9 mouse cellular contexts compared by ENCODE assay signal in genomic region chr5:113179843-113180682, GRCm38 (mm10). TPM values are rescaled to one million over a fixed set of nuclear protein-coding genes. Genes with fewer than 3 reads are reported as not detected.
DNase-seq lines count a peak whose midpoint lies in the region; ATAC-seq lines count a peak whose summit lies in the region.
"Had no signal": no experiment of that assay in that cellular context is flagged by ENCODE, and none has a peak within 500 bp of the region (broad histone marks: within the 10 kb centered on the region; RNA-seq: fewer than 3 reads in every experiment).

No protein-coding gene starts in this region.

- H3K9me3 ChIP-seq in forebrain, embryonic 11.5 days (ENCODE audit: control insufficient read depth, low read length): no peaks in the 10 kb centered on the region
- H3K9me3 ChIP-seq in heart, embryonic 15.5 days (replicated peaks): no peaks in the 10 kb centered on the region
- no peaks in the 10 kb centered on the region for H3K9me3 ChIP-seq in liver, embryonic 13.5 days (replicated peaks)
- no peaks in the 10 kb centered on the region for H3K9me3 ChIP-seq in stomach, embryonic 15.5 days

- peak overlapping the region; percentile 13 for H3K27ac ChIP-seq in forebrain, embryonic 11.5 days (ENCODE audit: low read depth, low read length)
- H3K27ac ChIP-seq in heart, embryonic 15.5 days: peak overlapping the region; percentile 81
- H3K27ac ChIP-seq in liver, embryonic 13.5 days: peak overlapping the region; percentile 62; the same call in 1 of the 2 replicates
- peak overlapping the region; percentile 90 for H3K27ac ChIP-seq in stomach, embryonic 15.5 days

- peak overlapping the region; percentile 38 for H3K4me2 ChIP-seq in forebrain, embryonic 11.5 days (ENCODE audit: low read depth, low read length, severe bottlenecking)
- peak overlapping the region; percentile 60 for H3K4me2 ChIP-seq in heart, embryonic 15.5 days
- H3K4me2 ChIP-seq in liver, embryonic 13.5 days: peak overlapping the region; percentile 61
- H3K4me2 ChIP-seq in stomach, embryonic 15.5 days: peak overlapping the region; percentile 52

- peak; percentile 74 for ATAC-seq in forebrain, embryonic 11.5 days (replicated peaks; ENCODE audit: low FRiP score)
- peak; percentile 78 for ATAC-seq in heart, embryonic 15.5 days (replicated peaks; ENCODE audit: insufficient number of reproducible peaks, insufficient read depth, low FRiP score, low read depth)
- peak; percentile 78 for ATAC-seq in liver, embryonic 13.5 days (ENCODE audit: low read depth)
- ATAC-seq in stomach, embryonic 15.5 days (ENCODE audit: insufficient read depth, low FRiP score, low read depth): peak; percentile 56

- 3% methylated on average over 29 of the region's 30 CpGs for WGBS in forebrain, embryonic 11.5 days
- WGBS in heart, embryonic 15.5 days: 1% methylated on average over 29 of the region's 30 CpGs
- 4% methylated on average over 30 of the region's 30 CpGs for WGBS in liver, embryonic 13.5 days (ENCODE audit: insufficient replicate concordance)
- 2% methylated on average over 30 of the region's 30 CpGs for WGBS in stomach, embryonic 15.5 days

- H3K27me3 ChIP-seq in forebrain, embryonic 11.5 days (ENCODE audit: control insufficient read depth, insufficient read depth, low read length): no peaks in the 10 kb centered on the region
- H3K27me3 ChIP-seq in heart, embryonic 15.5 days: no peaks in the 10 kb centered on the region
- no peaks in the 10 kb centered on the region for H3K27me3 ChIP-seq in liver, embryonic 13.5 days
- no peaks in the 10 kb centered on the region for H3K27me3 ChIP-seq in stomach, embryonic 15.5 days (replicated peaks)

- H3K4me1 ChIP-seq in forebrain, embryonic 11.5 days (replicated peaks; ENCODE audit: control insufficient read depth, insufficient read depth, low read length): peaks cover 8% of the 10 kb centered on the region; the same call in 1 of the 2 replicates
- peaks cover 24% of the 10 kb centered on the region for H3K4me1 ChIP-seq in heart, embryonic 15.5 days (replicated peaks)
- H3K4me1 ChIP-seq in liver, embryonic 13.5 days (replicated peaks): peaks cover 26% of the 10 kb centered on the region
- H3K4me1 ChIP-seq in stomach, embryonic 15.5 days: peaks cover 10% of the 10 kb centered on the region; the same call in 1 of the 2 replicates

- H3K36me3 ChIP-seq in forebrain, embryonic 11.5 days (ENCODE audit: control insufficient read depth, insufficient read depth, low read length): no peaks in the 10 kb centered on the region
- H3K36me3 ChIP-seq in heart, embryonic 15.5 days: no peaks in the 10 kb centered on the region
- H3K36me3 ChIP-seq in liver, embryonic 13.5 days: no peaks in the 10 kb centered on the region
- 0 out of 2 replicates have a peak, but pooled peaks cover 6% of the 10 kb centered on the region for H3K36me3 ChIP-seq in stomach, embryonic 15.5 days
- H3K36me3 ChIP-seq: G1E had no signal

- peak overlapping the region; percentile 48 for H3K9ac ChIP-seq in forebrain, embryonic 11.5 days (ENCODE audit: low read length)
- H3K9ac ChIP-seq in heart, embryonic 15.5 days: peak overlapping the region; percentile 47
- peak overlapping the region; percentile 50 for H3K9ac ChIP-seq in liver, embryonic 13.5 days
- no peak overlapping the region for H3K9ac ChIP-seq in stomach, embryonic 15.5 days

- peak overlapping the region; percentile 17; the same call in 1 of the 2 replicates for H3K4me3 ChIP-seq in forebrain, embryonic 11.5 days (ENCODE audit: low read depth, low read length)
- H3K4me3 ChIP-seq in heart, embryonic 15.5 days: peak overlapping the region; percentile 36
- peak overlapping the region; percentile 46 for H3K4me3 ChIP-seq in liver, embryonic 13.5 days (replicated peaks)
- H3K4me3 ChIP-seq in stomach, embryonic 15.5 days (replicated peaks): peak overlapping the region; percentile 30

- DNase-seq in 416B (ENCODE audit: low read depth): peak; percentile 88
- peak; percentile 68 for DNase-seq in c-Kit-positive CD71-positive TER-119-negative erythroid progenitor cells, embryonic 14.5 days (ENCODE audit: low read depth)
- peak; percentile 93 for DNase-seq in forebrain, embryonic 11.5 days (ENCODE audit: low spot score)
- peak; percentile 92 to 95 for DNase-seq in kidney, postnatal 25 days
- peak; percentile 64 for DNase-seq in liver, embryonic 13.5 days
- peak; percentile 89 for DNase-seq in neural tube, embryonic 10.5 days (ENCODE audit: extremely low spot score, low spot score)

RNA-seq across cellular contexts. Expression of gene 2900026A02Rik, which starts 41.0 kb away (rescaled TPM):
- 2.2 and 3.4 TPM in 2 replicates for polyA plus RNA-seq in forebrain, embryonic 11.5 days (2014; fragmentation: Nextera tagmentation; extraction: Ambion mirVana)
- 14.1 and 17.4 TPM in 2 replicates for polyA plus RNA-seq in heart, embryonic 15.5 days (2015; fragmentation: Nextera tagmentation; extraction: Ambion mirVana)
- polyA plus RNA-seq in liver, embryonic 13.5 days (2015; fragmentation: Nextera tagmentation; extraction: Ambion mirVana): 0.98 and 1.2 TPM in 2 replicates
- 12.6 and 15.2 TPM in 2 replicates for polyA plus RNA-seq in stomach, embryonic 15.5 days (2015; fragmentation: Nextera tagmentation; extraction: Ambion mirVana)
- polyA plus RNA-seq: G1E had no signal

RNA-seq across cellular contexts. Expression of gene Tmem211, which starts 46.6 kb away (rescaled TPM):
- polyA plus RNA-seq in forebrain, embryonic 11.5 days (2014; fragmentation: Nextera tagmentation; extraction: Ambion mirVana): 0.20 TPM in 1 of 2 replicates, not detected in the other
- polyA plus RNA-seq in heart, embryonic 15.5 days (2015; fragmentation: Nextera tagmentation; extraction: Ambion mirVana): not detected in 2 replicates
- not detected in 2 replicates for polyA plus RNA-seq in liver, embryonic 13.5 days (2015; fragmentation: Nextera tagmentation; extraction: Ambion mirVana)
- 0.48 and 0.57 TPM in 2 replicates for polyA plus RNA-seq in stomach, embryonic 15.5 days (2015; fragmentation: Nextera tagmentation; extraction: Ambion mirVana)
- polyA plus RNA-seq: G1E had no signal

Comparison
In these comparisons a context has a peak if more than half of its experiments do, and no peak if none do; other contexts are left out.
1. Peak in every context shown above with its lines: DNase-seq, ATAC-seq, H3K4me3 ChIP-seq and H3K27ac ChIP-seq.
2. H3K27ac ChIP-seq: peak in every context shown above with its lines; median percentile 90 in stomach, embryonic 15.5 days; 81 in heart, embryonic 15.5 days; 62 in liver, embryonic 13.5 days; 13 in forebrain, embryonic 11.5 days.